Mouse (Mus musculus) MEL (cell line): Measurements from ENCODE around the gene Ppp1r11.

Source experiments
- CHD1 ChIP-seq: IDR thresholded peaks from 2 replicates; pipeline ENCODE4 v1.6.1; 2012; ENCODE audit warnings: low read depth, mild to moderate bottlenecking, inconsistent platforms, low read length, improper control_type of control experiment
- CTCF ChIP-seq, 3 experiments: IDR thresholded peaks in 2 of 3; conservative IDR thresholded peaks in 1 of 3; 2 replicates each; pipeline ENCODE4 v1.5.1; 2011 to 2012; ENCODE audit warnings: low read length in 3 of 3, low read depth in 2 of 3, mild to moderate bottlenecking in 2 of 3, improper control_type of control experiment in 1 of 3, inconsistent platforms in 1 of 3, mixed read lengths in 1 of 3, moderate library complexity in 1 of 3; ENCODE audit not compliant: control insufficient read depth in 1 of 3, insufficient read depth in 1 of 3, poor library complexity in 1 of 3, severe bottlenecking in 1 of 3
- GABPA ChIP-seq: IDR thresholded peaks from 2 replicates; pipeline ENCODE4 v1.6.1; 2012; ENCODE audit warnings: low read depth, mild to moderate bottlenecking, inconsistent platforms, low read length, improper control_type of control experiment, moderate library complexity
- HCFC1 ChIP-seq: IDR thresholded peaks from 2 replicates; pipeline ENCODE4 v1.6.1; 2012; ENCODE audit warnings: low read depth, mild to moderate bottlenecking, inconsistent platforms, low read length, improper control_type of control experiment, moderate library complexity
- MAFK ChIP-seq: IDR thresholded peaks from 2 replicates; pipeline ENCODE4 v1.6.1; 2011; ENCODE audit warnings: low read depth, mild to moderate bottlenecking, low read length, improper control_type of control experiment, borderline replicate concordance
- NELFE ChIP-seq: IDR thresholded peaks from 2 replicates; pipeline ENCODE4 v1.6.1; 2011; ENCODE audit warnings: low read depth, low read length, improper control_type of control experiment
- POLR2A ChIP-seq, 2 experiments: IDR thresholded peaks; 2 replicates each; pipeline ENCODE4 v1.6.1; 2011 to 2012; ENCODE audit warnings: low read length in 2 of 2, mild to moderate bottlenecking in 2 of 2, control low read depth in 1 of 2, improper control_type of control experiment in 1 of 2, low read depth in 1 of 2, moderate library complexity in 1 of 2; ENCODE audit not compliant: control insufficient read depth in 1 of 2, insufficient read depth in 1 of 2, poor library complexity in 1 of 2
- RCOR1 ChIP-seq: IDR thresholded peaks from 2 replicates; pipeline ENCODE4 v1.6.1; 2012; ENCODE audit warnings: low read depth, mild to moderate bottlenecking, inconsistent platforms, low read length, improper control_type of control experiment
- TAL1 ChIP-seq: IDR thresholded peaks from 2 replicates; pipeline ENCODE4 v1.6.1; 2012; ENCODE audit warnings: mild to moderate bottlenecking, inconsistent platforms, low read length, moderate library complexity, mixed read lengths
- USF1 ChIP-seq: IDR thresholded peaks from 2 replicates; pipeline ENCODE4 v1.6.1; 2014; ENCODE audit warnings: low read depth, mild to moderate bottlenecking, inconsistent platforms, low read length, improper control_type of control experiment, moderate library complexity
- ZNF384 ChIP-seq: IDR thresholded peaks from 2 replicates; pipeline ENCODE4 v1.6.1; 2012; ENCODE audit warnings: low read depth, mild to moderate bottlenecking, inconsistent platforms, low read length, improper control_type of control experiment

DNA sequence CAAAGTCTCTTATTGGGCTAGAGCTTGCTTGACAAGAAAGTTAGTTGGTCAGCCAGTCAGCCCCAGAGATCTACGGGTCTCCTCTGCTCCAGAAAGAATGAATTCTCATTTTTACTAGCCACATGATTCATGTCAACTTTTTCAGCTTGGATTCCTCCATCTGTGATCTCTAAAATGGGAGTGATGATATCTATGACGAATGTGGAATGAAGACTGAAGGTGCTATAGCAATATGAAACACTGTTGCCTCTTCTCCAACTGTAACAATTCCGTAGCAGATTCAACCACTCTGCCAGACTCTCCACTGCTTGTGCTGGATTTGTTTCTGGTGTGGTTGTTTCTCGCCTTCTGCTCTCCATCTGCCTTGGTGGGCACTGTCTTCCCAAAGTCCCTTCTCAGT lies 20.4 kb downstream of the Ppp1r11 start:
- TF ChIP-seq CTCF (IDR thresholded peaks at IDR 0.05 in 2 of 3, conservative IDR thresholded peaks at IDR 0.05 in 1 of 3; ENCODE audit: control insufficient read depth in 1 of 3, insufficient read depth in 1 of 3, low read depth in 2 of 3, low read length in 3 of 3, poor library complexity in 1 of 3, severe bottlenecking in 1 of 3) (no peak), POLR2A (IDR thresholded peaks at IDR 0.05; ENCODE audit: control insufficient read depth in 1 of 2, insufficient read depth in 1 of 2, low read depth in 1 of 2, low read length in 2 of 2, poor library complexity in 1 of 2) (no peak), TAL1 (no peak), ZNF384 (no peak), MAFK (no peak), GABPA (no peak), HCFC1 (no peak), USF1 (no peak), RCOR1 (no peak), NELFE (no peak), CHD1 (no peak)
